Mouse (Mus musculus) heart, postnatal 0 days (tissue): ENCODE results near the gene Zfp655. TPM values are rescaled to one million over a fixed set of nuclear protein-coding genes. Genes with fewer than 3 reads are reported as not detected.

Experiments used
- ATAC-seq: fragments of 200-750 bp; cut with Nextera tagmentation; 2 replicates; pipeline ENCODE4 v1.8.0; 2017; ENCODE audit warnings: low read depth, moderate number of reproducible peaks, moderate library complexity; ENCODE audit not compliant: insufficient read depth
- DNase-seq: peaks from one replicate; pipeline ENCODE4 v3.0.0-alpha.2; 2016; ENCODE audit warnings: low spot score
- H3K27ac ChIP-seq: fragments of 300-500 bp; sonication (generic); 2 replicates; pipeline ENCODE4 v1.5.1; 2014; ENCODE audit warnings: low read depth, mild to moderate bottlenecking
- H3K27me3 ChIP-seq: fragments of 300-500 bp; sonication (generic); 2 replicates; pipeline ENCODE4 v1.6.1; 2014; ENCODE audit warnings: low read length, mixed read lengths; ENCODE audit not compliant: control insufficient read depth, insufficient read depth
- H3K36me3 ChIP-seq: fragments of 300-500 bp; sonication (generic); replicated peaks from 2 replicates; pipeline ENCODE4 v1.6.1; 2014; ENCODE audit warnings: low read length, mixed read lengths; ENCODE audit not compliant: control insufficient read depth, insufficient read depth
- H3K4me1 ChIP-seq: fragments of 300-500 bp; sonication (generic); 2 replicates; pipeline ENCODE4 v1.6.1; 2014; ENCODE audit warnings: antibody characterized with exemption; ENCODE audit not compliant: control insufficient read depth, insufficient read depth
- H3K4me2 ChIP-seq: fragments of 300-500 bp; sonication (generic); 2 replicates; pipeline ENCODE4 v1.6.1; 2014; ENCODE audit warnings: low read depth, mild to moderate bottlenecking, low read length, moderate library complexity
- H3K4me3 ChIP-seq: fragments of 300-500 bp; sonication (generic); 2 replicates; pipeline ENCODE4 v1.5.1; 2014; ENCODE audit warnings: low read depth, low read length
- H3K9ac ChIP-seq: fragments of 300-500 bp; sonication (generic); replicated peaks from 2 replicates; pipeline ENCODE4 v1.6.1; 2014; ENCODE audit warnings: low read depth, low read length, mixed read lengths
- H3K9me3 ChIP-seq: fragments of 300-500 bp; sonication (generic); replicated peaks from 2 replicates; pipeline ENCODE4 v1.6.1; 2016; ENCODE audit warnings: low read length; ENCODE audit not compliant: control insufficient read depth
- CTCF ChIP-seq: IDR thresholded peaks from 2 replicates; pipeline ENCODE4 v1.5.1; 2016; ENCODE audit warnings: antibody characterized with exemption, control low read depth, low read depth
- EP300 ChIP-seq: IDR thresholded peaks from 2 replicates; pipeline ENCODE4 v1.6.1; 2016; ENCODE audit warnings: antibody characterized with exemption, low read depth
- WGBS: fragments of 180-500 bp; shearing (Covaris S2); extraction: QIAGEN DNeasy Blood & Tissue Kit; methylation state at CpG from one replicate; pipeline ENCODE4 v1.1.7; 2014; 5-methylcytosine and 5-hydroxymethylcytosine counted together
- polyA plus RNA-seq: library from polyadenylated mRNA; unstranded; fragments of >200 nt; fragmentation: Nextera tagmentation; extraction: Ambion mirVana; gene quantifications from 2 replicates; pipeline ENCODE4 v1.2.1, GENCODE M21; 2015
- total RNA-seq: library from RNA; depleted of rRNA; stranded (reverse); fragments of >200 nt; gene quantifications from 2 replicates; pipeline ENCODE4 v1.2.3, GENCODE M21; 2014; ENCODE audit warnings: low replicate concordance

Zfp655 gene
- total and polyA plus RNA-seq, 2 experiments from 2014 or later, result 33.4 to 51.2 TPM

DNA sequence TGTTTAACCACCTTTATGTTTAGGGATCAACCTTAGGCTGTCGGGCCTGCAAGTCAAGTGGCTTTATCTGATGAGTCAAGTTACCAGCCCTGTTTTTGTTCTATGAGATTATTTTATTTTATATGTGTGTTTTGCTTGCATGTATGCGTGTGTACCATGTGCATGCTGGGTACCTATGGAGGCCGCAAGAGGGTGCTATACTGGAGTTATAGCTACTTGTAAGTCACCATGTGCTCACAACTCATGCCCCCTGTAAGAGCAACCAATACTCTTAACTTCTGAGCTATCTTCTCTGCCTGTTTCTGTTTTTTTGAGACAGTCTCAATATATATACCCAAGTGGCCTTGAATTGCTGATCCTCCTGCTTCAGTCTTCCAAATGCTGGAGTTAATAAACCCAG, 18.0 kb upstream of the Zfp655 start:
- H3K4me3 ChIP-seq, result no peak overlapping the region
- DNase-seq, result no peak
- H3K4me1 ChIP-seq, result no peaks in the 10 kb centered on the region
- 90% methylated on average over 3 of the region's 3 CpGs for WGBS
- no peak overlapping the region for H3K9ac ChIP-seq
- H3K4me2 ChIP-seq, result no peak overlapping the region
- peaks cover 71% of the 10 kb centered on the region for H3K36me3 ChIP-seq
- no peak overlapping the region for H3K27ac ChIP-seq
- H3K27me3 ChIP-seq, result no peaks in the 10 kb centered on the region
- ATAC-seq, result no peak
- no peaks in the 10 kb centered on the region for H3K9me3 ChIP-seq
- TF ChIP-seq CTCF (no peak), EP300 (no peak)

DNA sequence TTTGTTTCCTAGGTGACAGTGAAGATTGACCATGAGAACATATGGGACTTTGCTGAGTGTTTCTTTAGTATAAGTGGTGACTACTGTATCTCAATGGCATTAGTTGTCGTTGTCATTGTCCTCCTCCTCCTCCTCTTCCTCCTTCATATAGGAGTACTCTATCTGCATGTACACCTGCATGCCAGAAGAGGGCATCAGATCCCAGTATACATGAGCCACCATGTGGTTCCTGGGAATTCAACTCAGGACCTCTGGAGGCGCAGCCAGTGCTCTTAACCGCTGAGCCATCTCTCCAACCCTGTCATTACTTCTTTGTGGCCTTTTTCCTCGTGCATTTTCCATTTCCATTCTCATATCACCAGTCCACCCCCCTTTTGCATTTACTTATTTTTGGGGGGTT, 16.8 kb upstream of the Zfp655 start:
- Histone ChIP-seq H3K36me3 (peaks cover 79% of the 10 kb centered on the region), H3K4me2 (no peak overlapping the region), H3K27me3 (no peaks in the 10 kb centered on the region), H3K4me3 (no peak overlapping the region), H3K9ac (no peak overlapping the region), H3K27ac (no peak overlapping the region), H3K4me1 (no peaks in the 10 kb centered on the region), H3K9me3 (no peaks in the 10 kb centered on the region)
- no peak for DNase-seq
- WGBS, result 66% methylated on average over 4 of the region's 4 CpGs
- no peak for ATAC-seq
- TF ChIP-seq CTCF, result peak; percentile 31; the same call in 1 of the 2 replicates
- no peak for TF ChIP-seq EP300

GRCm38 (mm10) chr5:145217746-145218145, 13.8 kb upstream of the Zfp655 start:
- no peaks in the 10 kb centered on the region for H3K27me3 ChIP-seq
- WGBS, result 82% methylated on average over 6 of the region's 6 CpGs
- no peak overlapping the region for H3K9ac ChIP-seq
- TF ChIP-seq EP300 (no peak), CTCF (no peak)
- H3K4me3 ChIP-seq, result no peak overlapping the region
- H3K27ac ChIP-seq, result no peak overlapping the region
- peaks cover 71% of the 10 kb centered on the region for H3K36me3 ChIP-seq
- H3K4me1 ChIP-seq, result no peaks in the 10 kb centered on the region
- DNase-seq, result no peak
- no peak for ATAC-seq
- no peak overlapping the region for H3K4me2 ChIP-seq
- no peaks in the 10 kb centered on the region for H3K9me3 ChIP-seq

- Histone ChIP-seq H3K4me2 (no peak overlapping the region), H3K9ac (no peak overlapping the region), H3K27me3 (no peaks in the 10 kb centered on the region), H3K4me1 (no peaks in the 10 kb centered on the region), H3K4me3 (no peak overlapping the region), H3K9me3 (no peaks in the 10 kb centered on the region), H3K36me3 (peaks cover 67% of the 10 kb centered on the region), H3K27ac (no peak overlapping the region)
- no peak for TF ChIP-seq EP300
- TF ChIP-seq CTCF, result no peak
- no peak for DNase-seq
- 93% methylated on average over 21 of the region's 21 CpGs for WGBS
- no peak for ATAC-seq
Observed at GRCm38 (mm10) chr5:145218206-145218605, 13.3 kb upstream of the Zfp655 start.

DNA sequence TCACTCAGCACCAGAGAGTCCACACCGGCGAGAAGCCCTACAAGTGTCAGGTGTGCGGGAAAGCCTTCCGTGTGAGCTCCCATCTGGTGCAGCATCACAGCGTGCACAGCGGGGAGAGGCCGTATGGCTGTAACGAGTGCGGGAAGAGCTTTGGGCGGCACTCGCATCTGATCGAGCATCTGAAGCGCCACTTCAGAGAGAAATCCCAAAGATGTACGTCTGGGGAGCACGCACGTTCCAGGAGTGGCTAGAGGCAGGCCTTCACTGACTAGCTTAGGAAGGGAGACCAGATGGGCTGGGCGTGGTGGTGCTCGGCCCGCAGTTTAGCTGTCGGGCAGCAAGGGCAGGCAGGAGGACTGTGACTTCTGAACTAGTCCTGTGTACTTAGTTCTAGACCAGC, 12.8 kb upstream of the Zfp655 start:
- ATAC-seq, result no peak
- TF ChIP-seq CTCF, result no peak
- no peak for TF ChIP-seq EP300
- WGBS, result 93% methylated on average over 20 of the region's 20 CpGs
- no peaks in the 10 kb centered on the region for H3K27me3 ChIP-seq
- DNase-seq, result no peak
- H3K9ac ChIP-seq, result no peak overlapping the region
- no peak overlapping the region for H3K4me2 ChIP-seq
- H3K36me3 ChIP-seq, result peaks cover 62% of the 10 kb centered on the region
- H3K4me1 ChIP-seq, result no peaks in the 10 kb centered on the region
- H3K9me3 ChIP-seq, result no peaks in the 10 kb centered on the region
- no peak overlapping the region for H3K4me3 ChIP-seq
- H3K27ac ChIP-seq, result no peak overlapping the region

DNA sequence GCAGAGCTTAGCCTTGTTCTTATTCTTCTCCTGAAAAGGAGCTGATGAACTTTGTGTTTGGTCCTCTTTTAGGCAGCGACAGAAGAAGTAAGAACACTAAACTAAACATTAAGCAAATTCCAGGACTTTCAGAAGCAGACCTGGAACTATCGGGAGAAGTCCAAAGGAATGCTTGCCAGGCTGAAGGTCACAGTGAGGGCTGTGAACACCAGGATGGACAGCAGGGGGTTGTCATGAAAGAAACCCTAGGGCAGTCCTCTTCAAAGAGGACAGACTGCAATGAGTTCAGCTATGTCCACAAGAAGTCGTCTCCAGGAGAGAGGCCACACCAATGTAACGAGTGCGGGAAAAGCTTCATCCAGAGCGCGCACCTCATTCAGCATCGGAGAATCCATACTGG, 11.5 kb upstream of the Zfp655 start:
- Histone ChIP-seq H3K27me3 (no peaks in the 10 kb centered on the region), H3K36me3 (peaks cover 51% of the 10 kb centered on the region), H3K4me1 (no peaks in the 10 kb centered on the region), H3K9ac (no peak overlapping the region), H3K4me3 (no peak overlapping the region), H3K27ac (no peak overlapping the region), H3K9me3 (no peaks in the 10 kb centered on the region), H3K4me2 (no peak overlapping the region)
- 90% methylated on average over 8 of the region's 8 CpGs for WGBS
- DNase-seq (no peak), ATAC-seq (no peak)
- TF ChIP-seq CTCF (no peak), EP300 (no peak)
